Mouse (Mus musculus) forebrain, embryonic 15.5 days (tissue): ENCODE measurements around the gene Lins1. TPM values are rescaled to one million over a fixed set of nuclear protein-coding genes. Genes with fewer than 3 reads are reported as not detected.

ENCODE experiments used
- ATAC-seq: fragments of 200-750 bp; cut with Nextera tagmentation; replicated peaks from 2 replicates; pipeline ENCODE4 v1.8.0; 2017; ENCODE audit warnings: mild to moderate bottlenecking, moderate TSS enrichment, moderate library complexity
- H3K27ac ChIP-seq: fragments of 300-500 bp; sonication (generic); replicated peaks from 2 replicates; pipeline ENCODE4 v1.5.1; 2015; ENCODE audit warnings: mild to moderate bottlenecking, inconsistent platforms
- H3K27me3 ChIP-seq: fragments of 300-500 bp; sonication (generic); 2 replicates; pipeline ENCODE4 v1.6.1; 2015; ENCODE audit warnings: inconsistent platforms
- H3K36me3 ChIP-seq: fragments of 300-500 bp; sonication (generic); 2 replicates; pipeline ENCODE4 v1.6.1; 2015; ENCODE audit warnings: mild to moderate bottlenecking, inconsistent platforms
- H3K4me1 ChIP-seq: fragments of 300-500 bp; sonication (generic); 2 replicates; pipeline ENCODE4 v1.6.1; 2015; ENCODE audit warnings: inconsistent platforms
- H3K4me2 ChIP-seq: fragments of 300-500 bp; sonication (generic); replicated peaks from 2 replicates; pipeline ENCODE4 v1.6.1; 2015; ENCODE audit warnings: mild to moderate bottlenecking, inconsistent platforms
- H3K4me3 ChIP-seq: fragments of 300-500 bp; sonication (generic); 2 replicates; pipeline ENCODE4 v1.5.1; 2015; ENCODE audit warnings: mild to moderate bottlenecking, inconsistent platforms
- H3K9ac ChIP-seq: fragments of 300-500 bp; sonication (generic); replicated peaks from 2 replicates; pipeline ENCODE4 v1.6.1; 2015; ENCODE audit warnings: mild to moderate bottlenecking, inconsistent platforms
- H3K9me3 ChIP-seq: fragments of 300-500 bp; sonication (generic); 2 replicates; pipeline ENCODE4 v1.6.1; 2016; ENCODE audit warnings: inconsistent platforms
- WGBS: fragments of 180-500 bp; shearing (Covaris S2); methylation state at CpG from one replicate; pipeline ENCODE4 v1.1.7; 2015; ENCODE audit warnings: mixed read lengths; 5-methylcytosine and 5-hydroxymethylcytosine counted together
- polyA plus RNA-seq: library from polyadenylated mRNA; unstranded; fragments of >200 nt; fragmentation: Nextera tagmentation; extraction: Ambion mirVana; gene quantifications from 2 replicates; pipeline ENCODE4 v1.2.1, GENCODE M21; 2015

Gene Lins1
- polyA plus RNA-seq, 1 experiment from 2014 or later: 21.4 TPM

DNA sequence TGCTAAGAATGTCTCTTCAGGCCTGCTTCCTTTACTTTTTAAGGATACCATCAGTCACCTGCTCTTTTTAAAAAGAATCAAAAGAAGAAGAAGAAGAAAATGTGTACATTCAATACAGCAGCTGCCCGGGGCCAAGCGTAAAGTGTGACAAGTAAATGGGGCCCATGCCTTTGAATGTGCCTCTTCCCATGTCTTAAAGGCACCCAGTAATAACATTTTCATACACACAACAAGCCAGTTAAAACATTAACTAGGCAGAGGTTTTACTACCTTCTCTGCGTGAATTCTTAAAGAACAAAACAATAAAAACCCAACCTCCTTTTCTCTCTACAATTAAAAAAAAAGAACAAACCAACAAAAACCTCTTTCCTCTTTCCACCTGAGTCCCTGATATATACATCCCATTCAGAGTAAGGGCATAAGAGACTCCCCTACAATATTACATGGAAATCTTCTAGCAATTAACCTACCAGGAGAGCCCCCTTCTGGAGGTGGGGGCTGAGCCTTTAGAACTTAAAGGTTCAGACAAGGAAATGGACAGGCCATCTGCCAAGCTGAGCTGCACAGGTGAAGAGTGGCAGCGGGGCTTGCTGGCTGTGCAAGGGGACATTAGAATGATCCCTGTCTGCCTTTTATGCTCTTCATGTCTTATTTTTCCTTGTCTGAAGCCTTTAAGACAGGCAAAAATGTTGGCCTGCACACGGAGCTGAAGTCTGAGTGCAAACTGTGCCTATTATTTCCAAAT, 7.4 kb upstream of the Lins1 start:
- H3K9ac ChIP-seq: no peak overlapping the region
- no peaks in the 10 kb centered on the region for H3K4me1 ChIP-seq
- H3K9me3 ChIP-seq: no peaks in the 10 kb centered on the region
- no peak overlapping the region for H3K27ac ChIP-seq
- peaks cover 39% of the 10 kb centered on the region for H3K36me3 ChIP-seq
- WGBS: 91% methylated on average over 5 of the region's 5 CpGs
- no peak overlapping the region for H3K4me2 ChIP-seq
- no peak for ATAC-seq
- no peaks in the 10 kb centered on the region for H3K27me3 ChIP-seq
- H3K4me3 ChIP-seq: no peak overlapping the region

DNA sequence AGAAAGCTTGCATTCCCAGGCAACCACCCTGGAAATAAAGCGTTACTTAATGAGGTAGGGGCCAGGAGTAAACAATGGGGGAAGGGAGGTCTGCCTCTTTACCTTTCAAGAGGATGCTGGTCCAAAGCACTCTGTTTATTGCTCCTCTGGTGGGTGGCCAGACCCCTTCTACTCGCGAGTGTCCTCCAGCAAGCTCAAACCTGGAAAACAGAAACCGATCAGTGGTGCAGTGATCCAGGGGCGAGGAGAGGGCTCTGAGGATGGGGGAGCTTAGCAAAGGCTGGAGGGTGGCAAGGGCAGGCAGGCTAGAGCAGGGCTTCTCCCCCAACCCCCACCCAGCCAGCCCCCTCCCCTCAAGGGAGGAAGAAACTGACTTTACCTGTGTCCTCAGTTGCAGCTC, 968 bp upstream of the Lins1 start:
- H3K4me3 ChIP-seq: peak overlapping the region; percentile 86
- peak; percentile 0 for ATAC-seq
- H3K27ac ChIP-seq: peak overlapping the region; percentile 61; the same call in 1 of the 2 replicates
- no peaks in the 10 kb centered on the region for H3K36me3 ChIP-seq
- H3K4me1 ChIP-seq: peaks cover 24% of the 10 kb centered on the region
- H3K27me3 ChIP-seq: no peaks in the 10 kb centered on the region
- peak overlapping the region; percentile 76 for H3K9ac ChIP-seq
- H3K9me3 ChIP-seq: no peaks in the 10 kb centered on the region
- H3K4me2 ChIP-seq: peak overlapping the region; percentile 69
- WGBS: under 1% methylated on average over 5 of the region's 5 CpGs

DNA sequence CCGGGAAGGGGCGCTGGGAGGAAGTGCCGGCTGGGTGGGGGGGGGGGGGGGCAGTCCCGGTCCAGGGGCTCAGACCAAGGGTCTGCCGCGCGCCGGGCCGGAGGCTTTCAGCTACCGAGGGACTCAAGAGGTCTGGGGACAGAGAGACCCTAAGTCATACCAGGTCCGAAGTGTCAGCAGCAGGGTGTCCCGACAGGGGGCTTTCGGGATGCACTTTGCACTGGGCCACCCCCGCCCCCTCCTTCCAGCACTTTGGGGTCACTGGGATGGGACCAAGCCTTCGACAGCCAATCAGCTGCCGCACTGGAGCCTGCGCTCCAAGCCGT, 432 bp upstream of the Lins1 start, which contains the start of gene Asb7:
Asb7 (minus strand) TSS at position 303 of the 326 bp plus-strand sequence.
- H3K36me3 ChIP-seq: no peaks in the 10 kb centered on the region
- H3K4me2 ChIP-seq: peak within 1 kb of the TSS; percentile 69
- peak within 1 kb of the TSS; percentile 86 for H3K4me3 ChIP-seq
- H3K9me3 ChIP-seq: no peaks in the 10 kb centered on the region
- H3K27ac ChIP-seq: peak within 1 kb of the TSS; percentile 95
- no peaks in the 10 kb centered on the region for H3K27me3 ChIP-seq
- peaks cover 24% of the 10 kb centered on the region for H3K4me1 ChIP-seq
- peak within 1 kb of the TSS; percentile 79 for H3K9ac ChIP-seq
- WGBS: 0% methylated on average over 17 of the region's 18 CpGs
- no peak for ATAC-seq

DNA sequence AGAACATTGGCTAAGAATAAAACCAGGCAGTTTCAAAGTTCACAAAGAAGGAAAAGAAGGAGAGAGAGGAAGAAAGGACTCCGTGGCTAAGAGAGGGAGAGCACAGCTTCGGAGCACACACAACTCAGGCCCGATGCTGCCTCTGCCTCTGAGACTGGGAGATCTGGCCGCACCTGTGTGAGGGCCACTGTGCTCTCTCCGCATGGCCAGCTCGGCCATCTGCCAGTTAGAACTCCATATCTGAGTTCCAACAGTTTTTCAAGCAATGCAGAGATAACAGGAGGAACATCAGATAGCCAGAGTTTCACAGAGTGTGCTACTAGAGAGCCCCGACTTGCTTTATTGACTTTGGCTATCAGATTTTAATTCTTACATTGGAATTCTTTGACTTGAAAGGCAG, 4.8 kb downstream of the Lins1 start:
- peaks cover 11% of the 10 kb centered on the region for H3K4me1 ChIP-seq
- no peak for ATAC-seq
- peaks cover 12% of the 10 kb centered on the region; the same call in 1 of the 2 replicates for H3K36me3 ChIP-seq
- no peak overlapping the region for H3K9ac ChIP-seq
- no peak overlapping the region for H3K27ac ChIP-seq
- H3K4me2 ChIP-seq: no peak overlapping the region
- 86% methylated on average over 7 of the region's 7 CpGs for WGBS
- no peaks in the 10 kb centered on the region for H3K27me3 ChIP-seq
- no peak overlapping the region for H3K4me3 ChIP-seq
- no peaks in the 10 kb centered on the region for H3K9me3 ChIP-seq

DNA sequence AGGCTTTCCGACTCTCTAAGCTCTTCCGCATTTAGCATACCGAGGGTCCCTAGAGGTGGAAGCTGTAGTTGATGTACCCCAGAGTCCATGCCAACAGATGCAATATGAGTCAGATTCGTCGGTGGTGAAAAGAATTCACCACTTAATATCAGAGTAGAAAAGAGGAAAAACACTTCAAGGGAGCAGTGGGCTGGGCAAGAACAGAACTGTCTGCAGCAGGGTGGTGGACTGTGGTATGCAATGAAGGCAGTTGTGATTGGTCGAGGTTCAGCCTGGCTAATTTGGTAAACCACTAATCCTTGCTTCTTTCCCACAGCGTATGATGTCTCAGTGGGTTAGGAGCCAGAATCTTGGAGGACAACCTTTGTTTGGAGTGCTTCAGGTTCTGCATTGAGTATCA, 13.0 kb downstream of the Lins1 start:
- Histone ChIP-seq H3K4me1 (no peaks in the 10 kb centered on the region), H3K9ac (no peak overlapping the region), H3K4me2 (no peak overlapping the region), H3K4me3 (no peak overlapping the region), H3K36me3 (peaks cover 19% of the 10 kb centered on the region; the same call in 1 of the 2 replicates), H3K27me3 (no peaks in the 10 kb centered on the region), H3K27ac (no peak overlapping the region), H3K9me3 (no peaks in the 10 kb centered on the region)
- no peak for ATAC-seq
- 93% methylated on average over 7 of the region's 7 CpGs for WGBS

DNA sequence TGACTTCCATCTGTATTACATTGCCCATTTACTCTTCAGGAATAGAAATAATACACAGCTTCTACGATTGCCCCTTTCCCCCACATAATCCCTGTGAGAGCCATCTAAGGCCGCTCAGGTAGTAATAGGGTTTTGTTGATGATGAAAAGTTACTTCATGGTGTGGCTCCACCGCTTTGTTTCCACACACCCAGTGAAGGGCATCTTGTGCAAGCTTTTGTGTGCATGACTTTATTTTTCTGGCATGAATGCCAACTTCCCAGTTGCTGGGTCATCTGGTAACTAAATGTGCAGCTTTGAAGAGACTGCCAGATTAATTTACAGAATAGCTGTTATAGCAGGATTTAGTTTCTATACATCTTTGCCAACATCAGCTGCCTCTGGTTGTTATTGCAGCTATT, 14.9 kb downstream of the Lins1 start:
- no peak overlapping the region for H3K27ac ChIP-seq
- WGBS: 84% methylated on average over 3 of the region's 3 CpGs
- H3K9ac ChIP-seq: no peak overlapping the region
- H3K9me3 ChIP-seq: no peaks in the 10 kb centered on the region
- no peak for ATAC-seq
- no peak overlapping the region for H3K4me3 ChIP-seq
- no peaks in the 10 kb centered on the region for H3K4me1 ChIP-seq
- no peaks in the 10 kb centered on the region for H3K27me3 ChIP-seq
- H3K4me2 ChIP-seq: no peak overlapping the region
- H3K36me3 ChIP-seq: peaks cover 22% of the 10 kb centered on the region

DNA sequence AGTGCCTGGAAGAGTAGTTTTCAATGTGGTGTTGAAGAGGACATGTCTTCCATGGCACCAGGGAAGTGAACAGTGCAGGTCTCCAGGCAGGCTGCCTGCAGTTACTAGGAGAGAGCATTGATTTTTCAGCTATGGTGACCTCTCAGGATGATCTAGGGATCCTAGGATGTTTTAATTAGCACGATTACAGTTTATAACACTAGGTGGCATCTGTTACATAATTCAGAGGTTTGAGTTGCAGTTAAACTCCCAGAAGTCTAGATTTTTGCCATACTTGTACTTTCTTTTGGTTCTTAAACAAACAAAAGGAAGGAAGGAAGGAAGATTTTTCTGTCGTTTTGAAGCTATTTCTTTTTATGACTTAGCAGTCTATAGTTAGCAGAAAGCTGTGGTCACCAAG, 21.5 kb downstream of the Lins1 start:
- Histone ChIP-seq H3K4me3 (no peak overlapping the region), H3K27me3 (no peaks in the 10 kb centered on the region), H3K4me2 (no peak overlapping the region), H3K36me3 (peaks cover 45% of the 10 kb centered on the region), H3K27ac (no peak overlapping the region), H3K9me3 (no peaks in the 10 kb centered on the region), H3K4me1 (no peaks in the 10 kb centered on the region), H3K9ac (no peak overlapping the region)
- 63% methylated on average over 2 of the region's 2 CpGs for WGBS
- no peak for ATAC-seq

DNA sequence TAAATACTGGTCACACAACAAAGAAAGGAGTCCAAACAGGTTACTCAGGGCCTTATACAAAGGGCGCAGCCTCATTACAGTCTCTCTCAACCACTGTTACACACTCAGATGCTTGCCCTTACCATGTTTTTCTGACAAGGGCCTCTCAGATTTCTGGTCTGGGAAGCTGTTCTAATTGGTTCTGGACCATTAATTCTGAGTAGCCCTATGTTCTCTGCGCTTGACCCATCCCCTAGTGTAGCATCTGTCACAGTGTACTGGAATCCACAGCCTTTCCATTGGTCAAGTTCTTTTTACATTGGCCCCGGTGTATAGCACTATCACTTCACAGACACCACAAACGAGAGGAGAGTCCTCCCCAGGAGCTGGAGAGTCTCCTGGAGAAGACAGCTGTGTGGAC, 34.8 kb downstream of the Lins1 start:
- Histone ChIP-seq H3K27ac (no peak overlapping the region), H3K9ac (no peak overlapping the region), H3K4me3 (no peak overlapping the region), H3K9me3 (no peaks in the 10 kb centered on the region), H3K36me3 (no peaks in the 10 kb centered on the region), H3K4me2 (no peak overlapping the region), H3K27me3 (no peaks in the 10 kb centered on the region), H3K4me1 (no peaks in the 10 kb centered on the region)
- no peak for ATAC-seq
- whole genome bisulfite sequencing: 80% methylated on average over 4 of the region's 4 CpGs

DNA sequence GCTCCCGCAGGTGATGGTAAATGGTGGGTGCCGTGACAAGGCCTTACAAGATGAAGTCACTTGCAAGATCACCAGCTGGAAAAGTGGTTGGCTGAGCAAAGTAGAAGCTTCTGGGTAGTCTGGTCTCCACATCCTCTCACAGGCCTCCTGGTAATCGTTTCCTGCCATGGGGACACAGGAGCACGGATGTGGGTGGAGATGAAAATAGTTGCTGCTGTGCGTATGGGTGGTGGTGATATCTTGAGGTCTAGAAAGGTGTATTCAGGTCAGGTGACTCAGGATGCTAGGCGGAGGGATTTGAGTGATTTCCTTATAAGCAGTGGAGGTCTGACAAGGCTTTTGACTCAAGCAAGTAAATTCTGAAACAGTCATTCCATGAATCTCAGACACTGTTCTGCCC, 35.3 kb downstream of the Lins1 start:
- Histone ChIP-seq H3K9ac (no peak overlapping the region), H3K4me3 (no peak overlapping the region), H3K4me1 (no peaks in the 10 kb centered on the region), H3K27ac (no peak overlapping the region), H3K9me3 (no peaks in the 10 kb centered on the region), H3K4me2 (no peak overlapping the region), H3K36me3 (no peaks in the 10 kb centered on the region), H3K27me3 (no peaks in the 10 kb centered on the region)
- 94% methylated on average over 6 of the region's 6 CpGs for WGBS
- ATAC-seq: no peak

DNA sequence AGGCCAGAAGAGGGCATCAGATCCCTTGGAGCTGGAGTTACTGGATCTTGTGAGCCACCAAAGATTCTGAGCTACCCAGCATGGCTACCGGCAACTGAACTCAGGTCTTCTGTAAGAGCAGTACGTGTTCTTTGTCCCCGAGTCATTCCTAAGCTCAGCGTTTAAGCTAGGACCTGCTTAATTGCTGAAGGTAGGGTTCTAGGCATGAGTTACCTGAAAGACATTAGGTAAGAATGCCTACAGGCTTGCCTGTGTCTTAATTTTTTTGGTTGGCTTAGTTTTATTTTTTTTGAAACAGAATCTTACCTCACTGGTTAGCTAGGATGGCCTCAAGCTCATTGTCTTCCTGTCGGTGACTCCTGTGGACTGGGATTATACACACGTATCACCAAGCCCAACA, 38.4 kb downstream of the Lins1 start:
- H3K9me3 ChIP-seq: no peaks in the 10 kb centered on the region
- WGBS: 92% methylated on average over 6 of the region's 6 CpGs
- no peak overlapping the region for H3K27ac ChIP-seq
- no peaks in the 10 kb centered on the region for H3K36me3 ChIP-seq
- no peak for ATAC-seq
- no peak overlapping the region for H3K4me2 ChIP-seq
- H3K4me3 ChIP-seq: no peak overlapping the region
- H3K4me1 ChIP-seq: no peaks in the 10 kb centered on the region
- no peak overlapping the region for H3K9ac ChIP-seq
- H3K27me3 ChIP-seq: no peaks in the 10 kb centered on the region

DNA sequence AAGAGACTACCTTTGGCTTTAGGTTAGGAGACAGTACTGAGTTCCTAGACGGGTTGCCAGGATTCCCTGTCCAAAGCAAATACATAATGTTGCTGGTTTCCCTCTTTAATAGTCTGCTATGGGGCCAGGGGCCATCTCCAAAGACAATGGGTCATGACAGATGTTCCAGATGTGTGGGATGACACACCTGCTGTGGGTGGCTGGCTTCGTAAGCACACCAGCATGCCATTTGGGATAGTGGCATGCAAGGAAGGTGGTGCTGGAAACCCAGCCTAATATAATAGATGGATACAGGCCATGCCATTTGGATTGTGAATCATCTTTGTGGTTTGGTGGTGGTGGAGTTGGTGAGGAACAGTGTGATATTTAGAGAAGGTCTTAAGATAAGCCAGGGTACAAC, 39.5 kb downstream of the Lins1 start:
- 87% methylated on average over 2 of the region's 2 CpGs for WGBS
- no peak for ATAC-seq

DNA sequence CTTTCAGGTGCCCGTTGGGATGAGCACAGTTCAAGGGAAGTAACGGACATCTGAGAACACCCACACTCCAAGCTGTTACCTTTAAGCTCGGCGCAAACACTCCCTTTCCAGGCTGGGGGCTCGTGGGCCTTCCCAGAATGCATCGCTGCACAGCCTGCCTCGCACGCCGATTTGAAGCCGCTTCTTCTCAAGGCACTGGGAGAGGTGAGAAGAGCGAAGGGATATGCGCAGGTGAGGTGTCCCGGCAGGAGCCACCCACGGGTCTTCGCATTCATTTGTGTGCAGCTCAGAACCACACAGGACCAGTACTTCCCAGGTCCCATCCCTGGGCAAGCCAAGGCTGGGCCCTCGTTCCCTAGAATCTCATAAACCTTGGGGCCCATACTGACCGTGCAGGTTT, 43.7 kb downstream of the Lins1 start:
- no peaks in the 10 kb centered on the region for H3K4me1 ChIP-seq
- no peaks in the 10 kb centered on the region for H3K27me3 ChIP-seq
- no peak overlapping the region for H3K9ac ChIP-seq
- H3K4me2 ChIP-seq: no peak overlapping the region
- H3K27ac ChIP-seq: no peak overlapping the region
- WGBS: 96% methylated on average over 17 of the region's 17 CpGs
- ATAC-seq: no peak
- no peaks in the 10 kb centered on the region for H3K36me3 ChIP-seq
- no peaks in the 10 kb centered on the region for H3K9me3 ChIP-seq
- no peak overlapping the region for H3K4me3 ChIP-seq

More for the DNA sequence above, 39.5 kb downstream of the Lins1 start:
- Histone ChIP-seq H3K4me1 (no peaks in the 10 kb centered on the region), H3K9ac (no peak overlapping the region), H3K36me3 (no peaks in the 10 kb centered on the region), H3K27ac (no peak overlapping the region), H3K4me2 (no peak overlapping the region), H3K9me3 (no peaks in the 10 kb centered on the region), H3K4me3 (no peak overlapping the region), H3K27me3 (no peaks in the 10 kb centered on the region)

DNA sequence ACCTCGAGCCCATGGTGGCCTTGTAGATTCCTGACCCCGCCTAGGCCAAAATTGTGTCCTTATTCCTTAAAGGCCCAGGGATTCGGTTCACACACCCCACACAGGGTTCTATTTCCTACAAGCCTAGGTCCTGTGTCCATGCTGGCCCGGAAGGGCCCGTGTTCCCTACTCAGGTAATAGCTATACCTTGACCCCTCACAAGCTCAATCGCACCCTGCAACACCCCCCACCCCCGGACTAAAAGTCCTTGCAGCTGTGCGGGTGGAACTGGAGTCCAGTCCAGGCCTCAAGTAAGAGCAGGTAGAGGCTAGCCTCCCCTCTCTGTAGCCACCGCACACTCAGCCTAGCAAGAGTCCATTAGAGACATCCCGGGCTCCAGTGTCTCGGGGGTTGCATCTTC, 44.2 kb downstream of the Lins1 start:
- Histone ChIP-seq H3K4me1 (no peaks in the 10 kb centered on the region), H3K9me3 (no peaks in the 10 kb centered on the region), H3K36me3 (no peaks in the 10 kb centered on the region), H3K27ac (no peak overlapping the region), H3K4me2 (no peak overlapping the region), H3K4me3 (no peak overlapping the region), H3K27me3 (no peaks in the 10 kb centered on the region), H3K9ac (no peak overlapping the region)
- WGBS: 92% methylated on average over 11 of the region's 11 CpGs
- no peak for ATAC-seq
